Mouse (Mus musculus): ENCODE measurements at regions not wholly inside any gene's neighbourhood (a gene's known extent, or its start where the extent isn't known, plus 50 kb on each side); places are given as distances from the start of the nearest gene placed in this dataset.

- DNase-seq (ENCODE audit: low spot score in 2 of 2), result no peak
Measured at GRCm38 (mm10) chr14:73952511-73952910, 291.5 kb downstream of the Gm21750 start.

GRCm38 (mm10) chr14:73978694-73979093, 317.7 kb downstream of the Gm21750 start:
- no peak for DNase-seq (ENCODE audit: low spot score in 2 of 2)

- DNase-seq (ENCODE audit: low spot score in 2 of 2), result no peak
Measured at GRCm38 (mm10) chr14:73996229-73996628, 335.2 kb downstream of the Gm21750 start.

- DNase-seq (ENCODE audit: low spot score in 2 of 2), result no peak
Measured at GRCm38 (mm10) chr14:73997796-73998195, 336.8 kb downstream of the Gm21750 start.

- no peak for DNase-seq (ENCODE audit: low spot score in 2 of 2)
Measured at GRCm38 (mm10) chr14:73999409-73999909, 338.4 kb downstream of the Gm21750 start.

GRCm38 (mm10) chr14:74006911-74007310, 345.9 kb downstream of the Gm21750 start:
- no peak for DNase-seq (ENCODE audit: low spot score in 2 of 2)

GRCm38 (mm10) chr14:74011555-74011954, 350.5 kb downstream of the Gm21750 start:
- no peak for DNase-seq (ENCODE audit: low spot score in 2 of 2)

GRCm38 (mm10) chr14:74019421-74019820, 358.4 kb downstream of the Gm21750 start:
- DNase-seq (ENCODE audit: low spot score in 2 of 2), result no peak

GRCm38 (mm10) chr14:74047009-74047694, 386.1 kb downstream of the Gm21750 start:
- no peak for DNase-seq (ENCODE audit: low spot score in 2 of 2)

GRCm38 (mm10) chr14:74047695-74048280, 386.8 kb downstream of the Gm21750 start:
- DNase-seq (ENCODE audit: low spot score in 2 of 2), result no peak

- DNase-seq (ENCODE audit: low spot score in 2 of 2), result no peak
Measured at GRCm38 (mm10) chr14:74048386-74048785, 387.4 kb downstream of the Gm21750 start.

- no peak for DNase-seq (ENCODE audit: low spot score in 2 of 2)
Measured at GRCm38 (mm10) chr14:74066051-74066450, 405.0 kb downstream of the Gm21750 start.

GRCm38 (mm10) chr14:74093016-74093415, 432.0 kb downstream of the Gm21750 start:
- DNase-seq (ENCODE audit: low spot score in 2 of 2), result peak in 1 of 2 experiments; percentile 3

GRCm38 (mm10) chr14:74099696-74100095, 438.7 kb downstream of the Gm21750 start:
- DNase-seq (ENCODE audit: low spot score in 2 of 2), result no peak

- DNase-seq (ENCODE audit: low spot score in 2 of 2), result no peak
Measured at GRCm38 (mm10) chr14:74112603-74113002, 451.6 kb downstream of the Gm21750 start.

- DNase-seq (ENCODE audit: low spot score in 2 of 2), result no peak
Measured at GRCm38 (mm10) chr14:74113116-74113515, 452.1 kb downstream of the Gm21750 start.

- no peak for DNase-seq (ENCODE audit: low spot score in 2 of 2)
Measured at GRCm38 (mm10) chr14:74113556-74113955, 452.5 kb downstream of the Gm21750 start.

- no peak for DNase-seq (ENCODE audit: low spot score in 2 of 2)
Measured at GRCm38 (mm10) chr14:74117686-74118085, 456.7 kb downstream of the Gm21750 start.

- DNase-seq (ENCODE audit: low spot score in 2 of 2), result no peak
Measured at GRCm38 (mm10) chr14:74145202-74145700, 484.2 kb downstream of the Gm21750 start.

GRCm38 (mm10) chr14:74166221-74166620, 474.4 kb upstream of the Htr2a start:
- peak; percentile 6 to 10 for DNase-seq (ENCODE audit: low spot score in 2 of 2)

- no peak for DNase-seq (ENCODE audit: low spot score in 2 of 2)
Measured at GRCm38 (mm10) chr14:74169131-74169875, 471.3 kb upstream of the Htr2a start.

GRCm38 (mm10) chr14:74180066-74180465, 460.6 kb upstream of the Htr2a start:
- no peak for DNase-seq (ENCODE audit: low spot score in 2 of 2)
